ENCODE assay signal across 8 mouse cellular contexts in the genomic region with DNA sequence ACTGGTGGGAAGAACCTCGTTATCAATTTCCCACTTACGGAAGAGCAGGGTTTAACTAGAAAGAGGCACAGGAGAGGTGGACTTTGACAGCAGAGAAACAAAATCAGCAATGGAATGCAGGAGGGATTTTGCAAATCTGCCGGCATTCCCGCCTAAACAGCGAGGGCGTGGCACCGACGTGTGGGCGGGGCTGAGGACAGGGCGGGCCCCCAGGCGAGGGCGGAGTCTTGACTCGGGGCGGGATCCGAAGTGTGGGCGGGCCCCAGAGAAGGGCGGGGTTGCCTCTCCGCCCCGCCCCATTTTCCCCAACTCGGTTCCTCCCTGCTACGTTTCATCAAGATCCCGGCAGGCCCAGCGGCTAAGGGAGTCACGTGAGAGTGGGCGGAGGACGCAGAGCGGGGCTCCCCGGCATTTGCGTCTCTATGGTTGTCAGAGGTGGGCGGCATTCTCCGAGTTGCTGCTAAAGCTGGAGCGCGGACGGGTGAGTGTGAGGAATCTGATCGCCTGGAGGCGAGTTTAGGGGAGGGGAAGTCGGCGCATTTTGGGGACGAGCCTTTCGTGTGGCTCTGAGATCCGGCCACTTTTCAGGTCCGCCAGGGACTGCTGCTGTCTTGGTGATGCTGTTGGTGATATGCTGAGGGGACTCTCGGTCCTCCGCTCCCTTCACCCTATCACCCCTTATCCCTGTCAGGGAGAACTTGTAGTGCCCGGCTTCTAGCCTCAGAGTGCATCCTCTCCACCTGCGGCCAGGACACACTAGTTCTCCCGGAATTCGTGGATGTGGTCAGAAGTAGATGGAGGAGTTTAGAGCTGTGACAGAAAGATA. TPM values are rescaled to one million over a fixed set of nuclear protein-coding genes. Genes with fewer than 3 reads are reported as not detected.
DNase-seq lines count a peak whose midpoint lies in the region; ATAC-seq and TF ChIP-seq lines count a peak whose summit lies in the region.

A gene (plus strand): TSS at position 271 of the 826 bp plus-strand sequence.

- H3K36me3 ChIP-seq in CH12.LX (replicated peaks in 1 of 2; ENCODE audit: control insufficient read depth in 1 of 2, insufficient read depth in 1 of 2, low read length in 1 of 2) = no peaks in the 10 kb centered on the region
- H3K36me3 ChIP-seq in forebrain, embryonic 11.5 days (ENCODE audit: control insufficient read depth, insufficient read depth, low read length) = no peaks in the 10 kb centered on the region
- no peaks in the 10 kb centered on the region for H3K36me3 ChIP-seq in heart, embryonic 16.5 days (ENCODE audit: control insufficient read depth, insufficient read depth)
- H3K36me3 ChIP-seq in liver, embryonic 15.5 days (replicated peaks) = no peaks in the 10 kb centered on the region
- H3K36me3 ChIP-seq in neural tube, embryonic 12.5 days = no peaks in the 10 kb centered on the region

- in situ Hi-C loops in CH12.LX (cut with MboI; ENCODE audit: low pct_ligation_motif_present, low pct_unique_long_range_greater_than_20kb, low sequenced_read_pairs) = no loop called here

- peak; percentile 97 for ATAC-seq in forebrain, embryonic 11.5 days (replicated peaks; ENCODE audit: low FRiP score)
- peak; percentile 96 for ATAC-seq in heart, embryonic 16.5 days (replicated peaks; ENCODE audit: extremely low read depth, insufficient read depth, low FRiP score)
- peak; percentile 98 for ATAC-seq in liver, embryonic 15.5 days (ENCODE audit: insufficient read depth)
- ATAC-seq in neural tube, embryonic 12.5 days (ENCODE audit: low FRiP score, low read depth) = peak; percentile 97

- dilution Hi-C loops in CH12.LX (cut with MboI; ENCODE audit: extremely low pct_ligation_motif_present, extremely low pct_unique_long_range_greater_than_20kb, low sequenced_read_pairs) = no loop called here

- TF ChIP-seq EP300 in CH12.LX (IDR thresholded peaks at IDR 0.05; ENCODE audit: low read length) = no peak

- no peak for TF ChIP-seq CTCF in CH12.LX (conservative IDR thresholded peaks at IDR 0.05 in 1 of 2, IDR thresholded peaks at IDR 0.05 in 1 of 2; ENCODE audit: low read depth in 2 of 2, low read length in 2 of 2)

- H3K27me3 ChIP-seq in CH12.LX (replicated peaks) = no peaks in the 10 kb centered on the region
- H3K27me3 ChIP-seq in forebrain, embryonic 11.5 days (ENCODE audit: control insufficient read depth, insufficient read depth, low read length) = no peaks in the 10 kb centered on the region
- H3K27me3 ChIP-seq in heart, embryonic 16.5 days (ENCODE audit: control insufficient read depth, insufficient read depth, low read length) = no peaks in the 10 kb centered on the region
- no peaks in the 10 kb centered on the region for H3K27me3 ChIP-seq in liver, embryonic 15.5 days
- H3K27me3 ChIP-seq in neural tube, embryonic 12.5 days (replicated peaks) = no peaks in the 10 kb centered on the region

- H3K9me3 ChIP-seq in CH12.LX (replicated peaks; ENCODE audit: low read length) = peaks cover 2% of the 10 kb centered on the region
- H3K9me3 ChIP-seq in forebrain, embryonic 11.5 days (ENCODE audit: control insufficient read depth, low read length) = no peaks in the 10 kb centered on the region
- H3K9me3 ChIP-seq in heart, embryonic 16.5 days (replicated peaks; ENCODE audit: control insufficient read depth, low read length) = no peaks in the 10 kb centered on the region
- H3K9me3 ChIP-seq in liver, embryonic 15.5 days (replicated peaks) = no peaks in the 10 kb centered on the region
- no peaks in the 10 kb centered on the region for H3K9me3 ChIP-seq in neural tube, embryonic 12.5 days

- peak; percentile 96 for DNase-seq in CH12.LX (ENCODE audit: extremely low read depth)
- peak; percentile 93 for DNase-seq in c-Kit-positive CD71-positive TER-119-negative erythroid progenitor cells, embryonic 14.5 days (ENCODE audit: low read depth)
- DNase-seq in forebrain, embryonic 11.5 days (ENCODE audit: low spot score) = peak; percentile 99
- peak; percentile 95 to 98 for DNase-seq in kidney, postnatal 36 days
- DNase-seq in telencephalon, adult 2 months (ENCODE audit: low read depth, low spot score) = peak; percentile 95

- peaks cover 10 to 22% of the 10 kb centered on the region in 2 experiments; a peak in 3 of 4 replicates for H3K4me1 ChIP-seq in CH12.LX (ENCODE audit: control insufficient read depth in 1 of 2, insufficient read depth in 2 of 2)
- H3K4me1 ChIP-seq in forebrain, embryonic 11.5 days (replicated peaks; ENCODE audit: control insufficient read depth, insufficient read depth, low read length) = no peaks in the 10 kb centered on the region; the same call in 1 of the 2 replicates
- H3K4me1 ChIP-seq in heart, embryonic 16.5 days (ENCODE audit: control insufficient read depth, insufficient read depth, low read length) = peaks cover 7% of the 10 kb centered on the region
- H3K4me1 ChIP-seq in liver, embryonic 15.5 days (replicated peaks) = peaks cover 31% of the 10 kb centered on the region
- H3K4me1 ChIP-seq in neural tube, embryonic 12.5 days = peaks cover 8% of the 10 kb centered on the region; the same call in 1 of the 2 replicates

- peaks cover 4% of the 10 kb centered on the region for H3K79me2 ChIP-seq in CH12.LX (replicated peaks; ENCODE audit: control insufficient read depth, extremely low read depth, insufficient read depth, poor library complexity, severe bottlenecking)

- peak within 1 kb of the TSS; percentile 86 for H3K4me2 ChIP-seq in CH12.LX (ENCODE audit: insufficient read depth, low read depth, poor library complexity, severe bottlenecking)
- H3K4me2 ChIP-seq in forebrain, embryonic 11.5 days (ENCODE audit: low read depth, low read length, severe bottlenecking) = peak within 1 kb of the TSS; percentile 70
- H3K4me2 ChIP-seq in heart, embryonic 16.5 days (ENCODE audit: low read depth, low read length) = peak within 1 kb of the TSS; percentile 95
- H3K4me2 ChIP-seq in liver, embryonic 15.5 days = peak within 1 kb of the TSS; percentile 78
- peak within 1 kb of the TSS; percentile 76 for H3K4me2 ChIP-seq in neural tube, embryonic 12.5 days (replicated peaks)

- H3K27ac ChIP-seq in CH12.LX (ENCODE audit: insufficient read depth, low read depth) = no peak within 1 kb of the TSS
- H3K27ac ChIP-seq in forebrain, embryonic 11.5 days (ENCODE audit: low read depth, low read length) = peak within 1 kb of the TSS; percentile 65; the same call in 1 of the 2 replicates
- H3K27ac ChIP-seq in heart, embryonic 16.5 days (ENCODE audit: low read length) = peak within 1 kb of the TSS; percentile 77
- peak within 1 kb of the TSS; percentile 83 for H3K27ac ChIP-seq in liver, embryonic 15.5 days (replicated peaks)
- H3K27ac ChIP-seq in neural tube, embryonic 12.5 days = 0 out of 2 replicates have a peak within 1 kb of the TSS, but pooled peaks have one; percentile 20

- TF ChIP-seq POLR2A in CH12.LX (IDR thresholded peaks at IDR 0.05; ENCODE audit: low read depth, low read length) = peak; percentile 86

- peak within 1 kb of the TSS; percentile 78 to 93 (median 87) for H3K4me3 ChIP-seq in CH12.LX (replicated peaks in 1 of 3; ENCODE audit: low read depth in 2 of 3, low read length in 2 of 3, poor library complexity in 1 of 3)
- peak within 1 kb of the TSS; percentile 68 for H3K4me3 ChIP-seq in forebrain, embryonic 11.5 days (ENCODE audit: low read depth, low read length)
- peak within 1 kb of the TSS; percentile 94 for H3K4me3 ChIP-seq in heart, embryonic 16.5 days (ENCODE audit: low read length)
- H3K4me3 ChIP-seq in liver, embryonic 15.5 days (replicated peaks) = peak within 1 kb of the TSS; percentile 90
- peak within 1 kb of the TSS; percentile 67 for H3K4me3 ChIP-seq in neural tube, embryonic 12.5 days

- TF ChIP-seq RAD21 in CH12.LX (IDR thresholded peaks at IDR 0.05; ENCODE audit: low read depth, low read length) = no peak

- WGBS in forebrain, embryonic 11.5 days = under 1% methylated on average over 48 of the region's 48 CpGs
- WGBS in heart, embryonic 16.5 days = under 1% methylated on average over 45 of the region's 48 CpGs
- WGBS in liver, embryonic 15.5 days (ENCODE audit: insufficient replicate concordance) = under 1% methylated on average over 48 of the region's 48 CpGs
- under 1% methylated on average over 48 of the region's 48 CpGs for WGBS in neural tube, embryonic 12.5 days

- H3K9ac ChIP-seq in CH12.LX (ENCODE audit: insufficient read depth, low read depth) = peak within 1 kb of the TSS; percentile 74
- H3K9ac ChIP-seq in forebrain, embryonic 11.5 days (ENCODE audit: low read length) = peak within 1 kb of the TSS; percentile 75
- peak within 1 kb of the TSS; percentile 89 for H3K9ac ChIP-seq in heart, embryonic 16.5 days (ENCODE audit: low read length)
- peak within 1 kb of the TSS; percentile 85 for H3K9ac ChIP-seq in liver, embryonic 15.5 days
- H3K9ac ChIP-seq in neural tube, embryonic 12.5 days = peak within 1 kb of the TSS; percentile 65

TF ChIP-seq in CH12.LX, 34 proteins besides CTCF, POLR2A, EP300 and RAD21 (continues in another document):
- peak; percentile 68 for TF ChIP-seq USF2 (conservative IDR thresholded peaks at IDR 0.05; ENCODE audit: low read depth, low read length)
- TF ChIP-seq RCOR1 (conservative IDR thresholded peaks at IDR 0.05; ENCODE audit: low read depth, low read length) = no peak
- no peak for TF ChIP-seq CHD1 (IDR thresholded peaks at IDR 0.05; ENCODE audit: low read depth, low read length)
- TF ChIP-seq MAX (IDR thresholded peaks at IDR 0.05; ENCODE audit: low read length) = no peak
- no peak for TF ChIP-seq GABPA (IDR thresholded peaks at IDR 0.05; ENCODE audit: insufficient replicate concordance, low read depth, low read length)
- TF ChIP-seq MAFK (IDR thresholded peaks at IDR 0.05; ENCODE audit: insufficient replicate concordance, low read length) = no peak
- peak; percentile 40; the same call in 1 of the 2 replicates for TF ChIP-seq MEF2A (IDR thresholded peaks at IDR 0.05; ENCODE audit: borderline replicate concordance, low read depth, low read length)
- no peak for TF ChIP-seq PAX5 (IDR thresholded peaks at IDR 0.05; ENCODE audit: low read length)
- TF ChIP-seq ZMIZ1 (IDR thresholded peaks at IDR 0.05; ENCODE audit: low read depth, low read length) = peak; percentile 39; the same call in 1 of the 2 replicates
- peak; percentile 70 for TF ChIP-seq HCFC1 (IDR thresholded peaks at IDR 0.05; ENCODE audit: low read depth, low read length)
- peak; percentile 98 for TF ChIP-seq BHLHE40 (IDR thresholded peaks at IDR 0.05; ENCODE audit: low read depth, low read length)
- 0 out of 2 replicates have a peak, but pooled peaks have one; percentile 53 for TF ChIP-seq MAZ (IDR thresholded peaks at IDR 0.05; ENCODE audit: low read depth, low read length)

RNA-seq across cellular contexts. Expression of the gene that starts here (rescaled TPM):
- total RNA-seq in CH12.LX (2012; rRNA removed) = 20.4 and 29.3 TPM in 2 replicates
- total RNA-seq in CH12.LX (2014; rRNA removed) = 23.1 and 25.3 TPM in 2 replicates
- polyA plus RNA-seq in CH12.LX (2012; ENCODE audit: insufficient read length, low read depth) = 37.1 and 43.1 TPM in 2 replicates
- 65.0 and 69.3 TPM in 2 replicates for polyA plus RNA-seq in forebrain, embryonic 11.5 days (2014; fragmentation: Nextera tagmentation; extraction: Ambion mirVana)
- 39.3 and 40.1 TPM in 2 replicates for polyA plus RNA-seq in heart, embryonic 16.5 days (2015; fragmentation: Nextera tagmentation; extraction: Ambion mirVana)
- 38.2 and 42.1 TPM in 2 replicates for polyA plus RNA-seq in liver, embryonic 15.5 days (2015; fragmentation: Nextera tagmentation; extraction: Ambion mirVana)
- polyA plus RNA-seq in neural tube, embryonic 12.5 days (2016; fragmentation: Nextera tagmentation; extraction: Ambion mirVana) = 75.6 and 76.9 TPM in 2 replicates
